Mouse (Mus musculus): ENCODE data around the gene Cisd1. TPM values are rescaled to one million over a fixed set of nuclear protein-coding genes. Genes with fewer than 3 reads are reported as not detected.

The Cisd1 gene
- polyA plus RNA-seq, 1 experiment from 2014 or later, result 103 TPM

DNA sequence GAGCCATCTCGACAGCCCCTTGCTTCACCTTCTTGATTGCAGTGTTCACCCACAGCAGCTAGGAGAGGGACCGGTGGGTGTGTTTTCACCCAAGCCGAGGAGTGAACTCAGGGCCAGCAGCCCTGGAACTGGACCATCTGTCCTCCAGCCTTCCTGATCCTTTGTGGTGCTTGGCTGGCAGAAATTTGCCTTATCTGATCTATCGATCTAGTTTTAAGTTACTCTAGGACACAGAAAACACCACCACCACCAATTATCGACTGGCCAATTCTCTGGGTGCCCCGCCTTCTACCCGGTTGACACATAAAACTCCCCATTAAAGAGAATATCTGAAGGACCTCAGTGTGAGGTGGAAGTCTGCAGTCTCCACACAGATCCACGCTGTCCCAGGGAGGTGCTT is 21.1 kb downstream of the Cisd1 start:
- H3K4me1 ChIP-seq (ENCODE audit: control insufficient read depth, insufficient read depth, low read length), result no peaks in the 10 kb centered on the region
- no peak overlapping the region for H3K4me3 ChIP-seq (replicated peaks; ENCODE audit: low read length)
- no peaks in the 10 kb centered on the region for H3K27me3 ChIP-seq (ENCODE audit: control insufficient read depth, insufficient read depth, low read length)
- H3K4me2 ChIP-seq (ENCODE audit: low read depth, low read length), result no peak overlapping the region
- ATAC-seq (ENCODE audit: insufficient read depth, low FRiP score), result no peak
- 76% methylated on average over 8 of the region's 8 CpGs for WGBS
- H3K27ac ChIP-seq (ENCODE audit: low read length), result no peak overlapping the region
- no peaks in the 10 kb centered on the region for H3K36me3 ChIP-seq (ENCODE audit: control insufficient read depth, insufficient read depth, low read length)
- H3K9me3 ChIP-seq (replicated peaks; ENCODE audit: control insufficient read depth, low read length), result no peaks in the 10 kb centered on the region
- no peak overlapping the region for H3K9ac ChIP-seq (ENCODE audit: low read length)

- no peak overlapping the region for H3K4me2 ChIP-seq (ENCODE audit: low read depth, low read length)
- no peaks in the 10 kb centered on the region for H3K9me3 ChIP-seq (replicated peaks; ENCODE audit: control insufficient read depth, low read length)
- H3K27me3 ChIP-seq (ENCODE audit: control insufficient read depth, insufficient read depth, low read length), result no peaks in the 10 kb centered on the region
- 61% methylated on average over 7 of the region's 7 CpGs for WGBS
- H3K36me3 ChIP-seq (ENCODE audit: control insufficient read depth, insufficient read depth, low read length), result no peaks in the 10 kb centered on the region
- no peak overlapping the region for H3K27ac ChIP-seq (ENCODE audit: low read length)
- no peak overlapping the region for H3K9ac ChIP-seq (ENCODE audit: low read length)
- H3K4me3 ChIP-seq (replicated peaks; ENCODE audit: low read length), result no peak overlapping the region
- no peak for ATAC-seq (ENCODE audit: insufficient read depth, low FRiP score)
- H3K4me1 ChIP-seq (ENCODE audit: control insufficient read depth, insufficient read depth, low read length), result no peaks in the 10 kb centered on the region
Observed at GRCm38 (mm10) chr10:71316497-71316896, 28.3 kb downstream of the Cisd1 start.

DNA sequence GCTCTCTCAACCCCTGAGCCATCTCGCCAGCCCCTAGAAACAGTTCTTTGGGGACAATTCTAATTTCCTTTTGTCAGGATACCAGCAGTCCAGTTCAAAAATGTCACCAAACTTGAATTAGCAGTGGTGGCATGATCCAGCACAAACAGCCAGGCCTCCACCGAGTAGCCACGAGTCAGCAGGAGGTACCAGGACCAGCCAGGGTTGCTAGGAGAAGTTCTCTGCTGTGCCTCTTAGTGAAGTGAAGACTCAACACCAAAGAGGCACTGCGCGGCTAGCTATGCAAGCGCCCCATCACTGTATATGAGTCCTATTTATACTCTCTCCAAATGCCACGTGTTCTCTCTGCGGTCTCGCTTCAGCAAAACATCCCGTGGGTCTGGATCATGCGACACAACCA is 28.7 kb downstream of the Cisd1 start:
- no peaks in the 10 kb centered on the region for H3K4me1 ChIP-seq (ENCODE audit: control insufficient read depth, insufficient read depth, low read length)
- H3K36me3 ChIP-seq (ENCODE audit: control insufficient read depth, insufficient read depth, low read length), result no peaks in the 10 kb centered on the region
- no peak overlapping the region for H3K27ac ChIP-seq (ENCODE audit: low read length)
- no peak overlapping the region for H3K4me2 ChIP-seq (ENCODE audit: low read depth, low read length)
- no peak overlapping the region for H3K9ac ChIP-seq (ENCODE audit: low read length)
- 72% methylated on average over 11 of the region's 11 CpGs for WGBS
- H3K27me3 ChIP-seq (ENCODE audit: control insufficient read depth, insufficient read depth, low read length), result no peaks in the 10 kb centered on the region
- H3K9me3 ChIP-seq (replicated peaks; ENCODE audit: control insufficient read depth, low read length), result no peaks in the 10 kb centered on the region
- no peak for ATAC-seq (ENCODE audit: insufficient read depth, low FRiP score)
- no peak overlapping the region for H3K4me3 ChIP-seq (replicated peaks; ENCODE audit: low read length)

DNA sequence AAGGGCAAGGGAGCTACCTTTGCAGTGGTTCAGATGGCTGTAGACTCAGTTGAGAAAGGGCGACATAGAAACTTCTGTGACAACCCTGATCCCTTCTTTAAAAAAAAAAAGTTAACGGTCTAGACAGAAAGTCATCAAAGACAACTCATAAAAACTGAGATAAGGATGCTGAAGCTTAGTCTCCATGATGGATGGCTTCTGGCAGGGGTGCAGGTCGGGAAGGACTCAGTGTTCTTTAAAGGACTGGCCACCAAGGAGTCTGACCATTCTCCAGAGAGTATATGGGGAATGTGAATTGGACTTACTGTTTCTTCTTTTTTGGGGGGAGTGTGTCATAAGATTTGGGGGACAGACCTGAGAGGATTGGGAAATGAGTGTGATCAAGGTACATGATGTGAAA is 30.2 kb downstream of the Cisd1 start:
- Histone ChIP-seq H3K4me3 (replicated peaks; ENCODE audit: low read length) (no peak overlapping the region), H3K4me2 (ENCODE audit: low read depth, low read length) (no peak overlapping the region), H3K4me1 (ENCODE audit: control insufficient read depth, insufficient read depth, low read length) (no peaks in the 10 kb centered on the region), H3K9ac (ENCODE audit: low read length) (no peak overlapping the region), H3K27ac (ENCODE audit: low read length) (no peak overlapping the region), H3K36me3 (ENCODE audit: control insufficient read depth, insufficient read depth, low read length) (no peaks in the 10 kb centered on the region), H3K9me3 (replicated peaks; ENCODE audit: control insufficient read depth, low read length) (no peaks in the 10 kb centered on the region), H3K27me3 (ENCODE audit: control insufficient read depth, insufficient read depth, low read length) (no peaks in the 10 kb centered on the region)
- ATAC-seq (ENCODE audit: insufficient read depth, low FRiP score), result no peak
- 62% methylated on average over 3 of the region's 3 CpGs for WGBS

GRCm38 (mm10) chr10:71310288-71310687 is 34.5 kb downstream of the Cisd1 start:
- Histone ChIP-seq H3K4me3 (replicated peaks; ENCODE audit: low read length) (no peak overlapping the region), H3K9me3 (replicated peaks; ENCODE audit: control insufficient read depth, low read length) (no peaks in the 10 kb centered on the region), H3K4me1 (ENCODE audit: control insufficient read depth, insufficient read depth, low read length) (no peaks in the 10 kb centered on the region), H3K27me3 (ENCODE audit: control insufficient read depth, insufficient read depth, low read length) (no peaks in the 10 kb centered on the region), H3K27ac (ENCODE audit: low read length) (no peak overlapping the region), H3K4me2 (ENCODE audit: low read depth, low read length) (no peak overlapping the region), H3K9ac (ENCODE audit: low read length) (no peak overlapping the region), H3K36me3 (ENCODE audit: control insufficient read depth, insufficient read depth, low read length) (no peaks in the 10 kb centered on the region)
- ATAC-seq (ENCODE audit: insufficient read depth, low FRiP score), result no peak
- WGBS, result 50% methylated on average over 3 of the region's 3 CpGs

DNA sequence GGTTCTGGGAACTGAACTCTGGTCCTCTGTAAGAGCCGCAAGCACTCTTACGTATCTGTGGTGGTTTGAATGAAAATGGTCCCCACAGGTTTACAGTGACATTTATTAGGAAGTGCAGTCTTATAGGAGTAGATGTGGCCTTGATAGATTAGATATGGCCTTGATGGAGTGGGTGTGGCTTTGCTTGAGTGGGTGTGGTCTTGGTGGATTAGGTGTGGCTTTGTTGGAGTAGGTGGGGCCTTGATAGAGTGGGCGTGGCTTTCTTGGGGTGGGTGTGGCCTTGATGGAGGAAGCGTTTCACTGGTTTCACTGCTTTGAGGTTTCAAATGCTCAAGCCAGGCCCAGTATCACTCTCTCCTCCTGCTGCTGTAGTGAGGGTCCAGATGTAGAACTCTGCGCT is 36.6 kb downstream of the Cisd1 start:
- Histone ChIP-seq H3K36me3 (ENCODE audit: control insufficient read depth, insufficient read depth, low read length) (no peaks in the 10 kb centered on the region), H3K27ac (ENCODE audit: low read length) (no peak overlapping the region), H3K4me3 (replicated peaks; ENCODE audit: low read length) (no peak overlapping the region), H3K4me2 (ENCODE audit: low read depth, low read length) (no peak overlapping the region), H3K9me3 (replicated peaks; ENCODE audit: control insufficient read depth, low read length) (no peaks in the 10 kb centered on the region), H3K4me1 (ENCODE audit: control insufficient read depth, insufficient read depth, low read length) (no peaks in the 10 kb centered on the region), H3K9ac (ENCODE audit: low read length) (no peak overlapping the region), H3K27me3 (ENCODE audit: control insufficient read depth, insufficient read depth, low read length) (no peaks in the 10 kb centered on the region)
- WGBS, result 87% methylated on average over 5 of the region's 5 CpGs
- no peak for ATAC-seq (ENCODE audit: insufficient read depth, low FRiP score)

DNA sequence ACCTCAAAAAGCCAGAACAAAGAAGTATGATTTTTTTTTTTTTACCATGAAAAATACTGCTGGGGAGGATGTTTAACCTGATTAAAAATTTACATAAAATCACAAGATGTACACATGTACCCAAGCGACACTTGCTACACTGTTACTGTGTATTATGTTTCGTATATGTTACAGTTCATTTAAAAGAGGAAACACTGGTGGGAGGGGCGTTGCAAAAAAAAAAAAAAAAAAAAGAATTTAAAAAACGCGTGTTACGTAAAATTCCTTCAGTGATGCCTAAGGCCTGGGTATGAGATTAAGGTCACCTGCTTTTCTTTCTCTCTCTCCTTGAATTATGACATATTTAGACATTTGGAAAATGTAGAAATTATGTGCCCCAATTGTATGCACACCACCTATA is 38.0 kb downstream of the Cisd1 start:
- 0 out of 2 replicates have a peak overlapping the region, but pooled peaks have one; percentile 19 for H3K4me2 ChIP-seq (ENCODE audit: low read depth, low read length)
- no peaks in the 10 kb centered on the region for H3K27me3 ChIP-seq (ENCODE audit: control insufficient read depth, insufficient read depth, low read length)
- WGBS, result 66% methylated on average over 6 of the region's 6 CpGs
- H3K4me3 ChIP-seq (replicated peaks; ENCODE audit: low read length), result no peak overlapping the region
- H3K36me3 ChIP-seq (ENCODE audit: control insufficient read depth, insufficient read depth, low read length), result no peaks in the 10 kb centered on the region
- H3K4me1 ChIP-seq (ENCODE audit: control insufficient read depth, insufficient read depth, low read length), result no peaks in the 10 kb centered on the region
- H3K9ac ChIP-seq (ENCODE audit: low read length), result no peak overlapping the region
- no peak for ATAC-seq (ENCODE audit: insufficient read depth, low FRiP score)
- no peak overlapping the region for H3K27ac ChIP-seq (ENCODE audit: low read length)
- no peaks in the 10 kb centered on the region for H3K9me3 ChIP-seq (replicated peaks; ENCODE audit: control insufficient read depth, low read length)

DNA sequence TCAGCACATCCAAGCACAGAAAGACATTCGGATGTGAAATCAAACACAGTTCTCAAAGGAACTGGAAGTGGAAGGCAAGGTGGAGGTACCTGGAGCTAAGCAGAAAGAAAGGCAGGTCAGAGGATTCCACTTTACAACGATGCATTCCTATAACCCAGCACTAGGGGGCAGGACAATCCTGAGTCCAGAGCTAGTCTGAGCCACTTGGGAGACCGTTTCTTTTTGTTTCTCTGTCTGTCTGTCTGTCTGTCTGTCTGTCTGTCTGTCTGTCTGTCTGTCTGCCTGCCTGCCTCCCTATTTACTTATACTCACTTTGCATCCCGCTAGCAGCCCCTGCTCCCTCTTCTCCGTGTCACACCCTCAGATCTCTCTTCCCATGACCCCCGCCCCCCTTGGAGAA is 38.6 kb downstream of the Cisd1 start:
- H3K36me3 ChIP-seq (ENCODE audit: control insufficient read depth, insufficient read depth, low read length), result no peaks in the 10 kb centered on the region
- H3K27me3 ChIP-seq (ENCODE audit: control insufficient read depth, insufficient read depth, low read length), result no peaks in the 10 kb centered on the region
- WGBS, result 14% methylated on average over 6 of the region's 6 CpGs
- H3K4me1 ChIP-seq (ENCODE audit: control insufficient read depth, insufficient read depth, low read length), result no peaks in the 10 kb centered on the region
- H3K9me3 ChIP-seq (replicated peaks; ENCODE audit: control insufficient read depth, low read length), result no peaks in the 10 kb centered on the region
- 0 out of 2 replicates have a peak overlapping the region, but pooled peaks have one; percentile 19 for H3K4me2 ChIP-seq (ENCODE audit: low read depth, low read length)
- no peak for ATAC-seq (ENCODE audit: insufficient read depth, low FRiP score)
- no peak overlapping the region for H3K27ac ChIP-seq (ENCODE audit: low read length)
- H3K9ac ChIP-seq (ENCODE audit: low read length), result no peak overlapping the region
- H3K4me3 ChIP-seq (replicated peaks; ENCODE audit: low read length), result no peak overlapping the region

- no peaks in the 10 kb centered on the region for H3K27me3 ChIP-seq (ENCODE audit: control insufficient read depth, insufficient read depth, low read length)
- no peak overlapping the region for H3K9ac ChIP-seq (ENCODE audit: low read length)
- H3K4me2 ChIP-seq (ENCODE audit: low read depth, low read length), result no peak overlapping the region
- no peaks in the 10 kb centered on the region for H3K36me3 ChIP-seq (ENCODE audit: control insufficient read depth, insufficient read depth, low read length)
- no peak overlapping the region for H3K27ac ChIP-seq (ENCODE audit: low read length)
- WGBS, result 25% methylated on average over 5 of the region's 5 CpGs
- H3K4me3 ChIP-seq (replicated peaks; ENCODE audit: low read length), result no peak overlapping the region
- no peaks in the 10 kb centered on the region for H3K9me3 ChIP-seq (replicated peaks; ENCODE audit: control insufficient read depth, low read length)
- no peaks in the 10 kb centered on the region for H3K4me1 ChIP-seq (ENCODE audit: control insufficient read depth, insufficient read depth, low read length)
- no peak for ATAC-seq (ENCODE audit: insufficient read depth, low FRiP score)
Observed at GRCm38 (mm10) chr10:71302490-71302889, 42.3 kb downstream of the Cisd1 start.

DNA sequence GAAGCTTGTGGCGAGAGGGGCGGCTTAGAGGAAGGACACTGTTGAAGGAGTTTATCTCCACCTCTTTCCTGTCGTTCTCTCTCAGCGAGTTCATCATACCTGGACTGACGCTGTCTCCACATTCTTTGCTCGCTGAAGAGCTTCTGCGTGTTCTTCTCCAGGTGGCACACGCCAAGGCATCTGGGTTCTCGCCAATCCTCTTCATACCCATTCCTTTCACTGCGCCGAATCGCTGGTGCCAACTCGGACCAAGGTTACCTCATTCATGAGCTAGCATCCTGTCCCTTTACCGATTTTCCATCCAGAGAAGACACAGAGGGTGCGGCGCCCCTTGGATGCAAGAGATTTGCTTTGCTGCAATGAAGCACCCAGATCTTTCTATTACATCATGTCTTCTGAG is 44.6 kb downstream of the Cisd1 start:
- Histone ChIP-seq H3K36me3 (ENCODE audit: control insufficient read depth, insufficient read depth, low read length) (no peaks in the 10 kb centered on the region), H3K4me1 (ENCODE audit: control insufficient read depth, insufficient read depth, low read length) (no peaks in the 10 kb centered on the region), H3K9ac (ENCODE audit: low read length) (no peak overlapping the region), H3K4me3 (replicated peaks; ENCODE audit: low read length) (no peak overlapping the region), H3K4me2 (ENCODE audit: low read depth, low read length) (no peak overlapping the region), H3K27ac (ENCODE audit: low read length) (no peak overlapping the region), H3K9me3 (replicated peaks; ENCODE audit: control insufficient read depth, low read length) (no peaks in the 10 kb centered on the region), H3K27me3 (ENCODE audit: control insufficient read depth, insufficient read depth, low read length) (no peaks in the 10 kb centered on the region)
- no peak for ATAC-seq (ENCODE audit: insufficient read depth, low FRiP score)
- 72% methylated on average over 16 of the region's 16 CpGs for WGBS

Measured in stomach, embryonic 16.5 days (tissue).